Mouse (Mus musculus) midbrain, embryonic 14.5 days (tissue): ENCODE data around the gene Dnajb5. TPM values are rescaled to one million over a fixed set of nuclear protein-coding genes. Genes with fewer than 3 reads are reported as not detected.

Source experiments
- ATAC-seq: fragments of 200-750 bp; cut with Nextera tagmentation; 2 replicates; pipeline ENCODE4 v1.8.0; 2017; ENCODE audit warnings: moderate number of reproducible peaks, moderate library complexity; ENCODE audit not compliant: low FRiP score, low TSS enrichment
- DNase-seq: peaks from one replicate; pipeline ENCODE4 v3.0.0-alpha.2; 2015
- H3K27ac ChIP-seq: fragments of 300-500 bp; sonication (generic); replicated peaks from 2 replicates; pipeline ENCODE4 v1.5.1; 2014; ENCODE audit warnings: mild to moderate bottlenecking, low read depth, low read length, moderate library complexity
- H3K27me3 ChIP-seq: fragments of 300-500 bp; sonication (generic); 2 replicates; pipeline ENCODE4 v1.6.1; 2014; ENCODE audit warnings: low read length, control low read depth, mixed read lengths; ENCODE audit not compliant: control insufficient read depth, insufficient read depth
- H3K36me3 ChIP-seq: fragments of 300-500 bp; sonication (generic); 2 replicates; pipeline ENCODE4 v1.6.1; 2014; ENCODE audit warnings: low read length, control low read depth; ENCODE audit not compliant: control insufficient read depth, insufficient read depth
- H3K4me1 ChIP-seq: fragments of 300-500 bp; sonication (generic); 2 replicates; pipeline ENCODE4 v1.6.1; 2014; ENCODE audit warnings: mild to moderate bottlenecking, antibody characterized with exemption, low read length, control low read depth; ENCODE audit not compliant: control insufficient read depth, insufficient read depth
- H3K4me2 ChIP-seq: fragments of 300-500 bp; sonication (generic); 2 replicates; pipeline ENCODE4 v1.6.1; 2014; ENCODE audit warnings: mild to moderate bottlenecking, low read length, moderate library complexity
- H3K4me3 ChIP-seq: fragments of 300-500 bp; sonication (generic); replicated peaks from 2 replicates; pipeline ENCODE4 v1.5.1; 2014; ENCODE audit warnings: low read depth, low read length
- H3K9ac ChIP-seq: fragments of 300-500 bp; sonication (generic); replicated peaks from 2 replicates; pipeline ENCODE4 v1.6.1; 2014; ENCODE audit warnings: mild to moderate bottlenecking, low read length, moderate library complexity
- H3K9me3 ChIP-seq: fragments of 300-500 bp; sonication (generic); 2 replicates; pipeline ENCODE4 v1.6.1; 2016; ENCODE audit warnings: low read length, control low read depth, mixed read lengths; ENCODE audit not compliant: control insufficient read depth
- WGBS: fragments of 180-500 bp; shearing (Covaris S2); extraction: QIAGEN DNeasy Blood & Tissue Kit; methylation state at CpG from one replicate; pipeline ENCODE4 v1.1.7; 2014; 5-methylcytosine and 5-hydroxymethylcytosine counted together
- polyA plus RNA-seq: library from polyadenylated mRNA; unstranded; fragments of >200 nt; fragmentation: Nextera tagmentation; extraction: Ambion mirVana; gene quantifications from 2 replicates; pipeline ENCODE4 v1.2.1, GENCODE M21; 2014

Dnajb5 gene
- polyA plus RNA-seq, 1 experiment from 2014 or later = 45.0 TPM

- ATAC-seq (no peak), DNase-seq (no peak)
- Histone ChIP-seq H3K9ac (no peak overlapping the region), H3K4me2 (no peak overlapping the region), H3K9me3 (no peaks in the 10 kb centered on the region), H3K27ac (no peak overlapping the region), H3K27me3 (no peaks in the 10 kb centered on the region), H3K36me3 (no peaks in the 10 kb centered on the region), H3K4me1 (no peaks in the 10 kb centered on the region), H3K4me3 (no peak overlapping the region)
- 81% methylated on average over 5 of the region's 5 CpGs for WGBS
Observed at GRCm38 (mm10) chr4:42928209-42928608, 21.4 kb upstream of the Dnajb5 start.

GRCm38 (mm10) chr4:42928952-42929351 is 20.7 kb upstream of the Dnajb5 start:
- Histone ChIP-seq H3K36me3 (no peaks in the 10 kb centered on the region), H3K4me1 (peaks cover 4% of the 10 kb centered on the region; the same call in 1 of the 2 replicates), H3K4me3 (no peak overlapping the region), H3K9me3 (no peaks in the 10 kb centered on the region), H3K9ac (no peak overlapping the region), H3K27ac (no peak overlapping the region), H3K4me2 (no peak overlapping the region), H3K27me3 (no peaks in the 10 kb centered on the region)
- 94% methylated on average over 9 of the region's 9 CpGs for WGBS
- ATAC-seq (no peak), DNase-seq (no peak)

GRCm38 (mm10) chr4:42932229-42932969 is 17.2 kb upstream of the Dnajb5 start:
- WGBS = 68% methylated on average over 8 of the region's 8 CpGs
- Histone ChIP-seq H3K27me3 (no peaks in the 10 kb centered on the region), H3K9me3 (no peaks in the 10 kb centered on the region), H3K9ac (no peak overlapping the region), H3K36me3 (0 out of 2 replicates have a peak, but pooled peaks cover 2% of the 10 kb centered on the region), H3K4me3 (no peak overlapping the region), H3K27ac (no peak overlapping the region), H3K4me1 (peaks cover 4% of the 10 kb centered on the region; the same call in 1 of the 2 replicates), H3K4me2 (no peak overlapping the region)
- ATAC-seq = no peak
- no peak for DNase-seq

DNA sequence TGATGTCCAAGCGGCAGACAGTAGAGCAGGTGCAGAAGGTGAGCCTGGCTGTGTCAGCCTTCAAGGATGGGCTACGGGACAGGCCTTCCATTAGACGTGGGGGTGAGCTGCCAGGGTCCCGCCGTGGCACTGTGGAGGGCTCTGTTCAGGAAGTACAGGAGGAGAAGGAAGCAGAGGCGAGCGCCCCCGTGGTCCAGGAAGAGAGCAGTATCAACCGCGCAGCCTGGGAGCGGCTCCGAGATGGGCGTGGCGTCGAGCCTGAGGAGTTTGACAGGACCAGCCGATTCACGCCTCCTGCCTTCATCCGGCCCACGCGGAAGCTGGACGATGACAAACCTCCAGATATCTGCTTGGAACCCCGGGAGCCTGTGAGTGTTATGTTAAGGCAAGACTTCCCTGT is 16.0 kb upstream of the Dnajb5 start:
- no peak overlapping the region for H3K4me3 ChIP-seq
- no peak overlapping the region for H3K27ac ChIP-seq
- H3K9me3 ChIP-seq = no peaks in the 10 kb centered on the region
- 10% methylated on average over 22 of the region's 22 CpGs for WGBS
- DNase-seq (peak; percentile 71), ATAC-seq (no peak)
- peaks cover 4% of the 10 kb centered on the region; the same call in 1 of the 2 replicates for H3K4me1 ChIP-seq
- H3K27me3 ChIP-seq = no peaks in the 10 kb centered on the region
- peak overlapping the region; percentile 35 for H3K4me2 ChIP-seq
- no peak overlapping the region for H3K9ac ChIP-seq
- peaks cover 8% of the 10 kb centered on the region; the same call in 1 of the 2 replicates for H3K36me3 ChIP-seq

- peaks cover 17% of the 10 kb centered on the region for H3K36me3 ChIP-seq
- no peaks in the 10 kb centered on the region for H3K9me3 ChIP-seq
- WGBS = 61% methylated on average over 7 of the region's 7 CpGs
- H3K4me3 ChIP-seq = no peak overlapping the region
- no peak overlapping the region for H3K4me2 ChIP-seq
- H3K27me3 ChIP-seq = no peaks in the 10 kb centered on the region
- H3K27ac ChIP-seq = no peak overlapping the region
- no peak for DNase-seq
- no peak overlapping the region for H3K9ac ChIP-seq
- no peak for ATAC-seq
- H3K4me1 ChIP-seq = peaks cover 4% of the 10 kb centered on the region
Observed at GRCm38 (mm10) chr4:42941396-42941795, 8.2 kb upstream of the Dnajb5 start.

DNA sequence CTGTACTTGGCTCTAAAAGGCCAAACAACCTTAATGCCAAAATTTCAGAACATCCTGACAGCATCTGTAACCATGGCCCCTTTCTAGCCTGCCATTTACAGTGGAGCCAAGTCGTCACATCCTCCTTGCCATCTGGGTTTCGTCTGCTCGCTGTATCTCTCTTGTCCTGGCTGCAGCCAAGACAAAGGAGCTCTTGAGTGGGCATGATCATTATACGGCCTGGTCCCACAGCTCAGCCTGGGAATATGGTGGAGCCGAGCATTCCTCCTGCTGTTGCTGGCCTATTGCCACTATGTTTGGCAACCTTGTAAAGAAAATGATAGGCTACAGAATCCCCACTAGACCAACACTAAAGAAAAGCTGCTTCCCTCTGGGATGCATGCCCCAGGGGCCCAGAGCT is 6.3 kb upstream of the Dnajb5 start:
- Histone ChIP-seq H3K4me2 (no peak overlapping the region), H3K27ac (no peak overlapping the region; the same call in 1 of the 2 replicates), H3K27me3 (no peaks in the 10 kb centered on the region), H3K4me1 (peaks cover 24% of the 10 kb centered on the region), H3K36me3 (peaks cover 12% of the 10 kb centered on the region), H3K4me3 (no peak overlapping the region), H3K9me3 (no peaks in the 10 kb centered on the region), H3K9ac (no peak overlapping the region)
- ATAC-seq (no peak), DNase-seq (peak; percentile 51)
- WGBS = 66% methylated on average over 5 of the region's 5 CpGs

GRCm38 (mm10) chr4:42944185-42944584 is 5.4 kb upstream of the Dnajb5 start:
- Histone ChIP-seq H3K9ac (no peak overlapping the region), H3K4me3 (no peak overlapping the region), H3K36me3 (peaks cover 10% of the 10 kb centered on the region; the same call in 1 of the 2 replicates), H3K27me3 (no peaks in the 10 kb centered on the region), H3K27ac (no peak overlapping the region), H3K4me1 (peaks cover 32% of the 10 kb centered on the region), H3K9me3 (no peaks in the 10 kb centered on the region), H3K4me2 (no peak overlapping the region)
- 88% methylated on average over 9 of the region's 9 CpGs for WGBS
- ATAC-seq = no peak
- no peak for DNase-seq

DNA sequence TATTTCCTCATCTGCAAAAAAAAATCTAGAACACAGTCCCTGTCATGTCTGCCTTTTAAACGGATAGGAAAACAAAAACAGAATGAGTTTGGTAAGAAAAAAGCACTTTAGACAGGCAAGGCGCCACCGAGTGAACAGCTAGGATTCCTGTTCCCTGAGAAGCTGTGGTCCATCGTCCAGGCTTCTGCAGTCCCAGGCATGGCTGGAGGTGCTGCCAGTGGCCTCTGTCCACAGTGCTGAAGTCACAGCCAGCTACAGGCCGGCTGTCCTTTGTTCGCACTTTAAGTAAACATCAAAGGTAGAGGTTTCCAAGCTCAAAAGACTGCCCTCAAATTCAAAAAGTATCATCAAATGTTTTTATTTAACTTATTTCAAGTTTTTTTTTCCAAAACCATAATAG is 4.6 kb upstream of the Dnajb5 start:
- H3K4me1 ChIP-seq = peaks cover 34% of the 10 kb centered on the region
- H3K27me3 ChIP-seq = no peaks in the 10 kb centered on the region
- H3K27ac ChIP-seq = no peak overlapping the region
- ATAC-seq (no peak), DNase-seq (no peak)
- H3K4me3 ChIP-seq = no peak overlapping the region
- H3K36me3 ChIP-seq = 0 out of 2 replicates have a peak, but pooled peaks cover 5% of the 10 kb centered on the region
- no peak overlapping the region for H3K9ac ChIP-seq
- H3K9me3 ChIP-seq = no peaks in the 10 kb centered on the region
- no peak overlapping the region for H3K4me2 ChIP-seq
- 23% methylated on average over 6 of the region's 6 CpGs for WGBS

DNA sequence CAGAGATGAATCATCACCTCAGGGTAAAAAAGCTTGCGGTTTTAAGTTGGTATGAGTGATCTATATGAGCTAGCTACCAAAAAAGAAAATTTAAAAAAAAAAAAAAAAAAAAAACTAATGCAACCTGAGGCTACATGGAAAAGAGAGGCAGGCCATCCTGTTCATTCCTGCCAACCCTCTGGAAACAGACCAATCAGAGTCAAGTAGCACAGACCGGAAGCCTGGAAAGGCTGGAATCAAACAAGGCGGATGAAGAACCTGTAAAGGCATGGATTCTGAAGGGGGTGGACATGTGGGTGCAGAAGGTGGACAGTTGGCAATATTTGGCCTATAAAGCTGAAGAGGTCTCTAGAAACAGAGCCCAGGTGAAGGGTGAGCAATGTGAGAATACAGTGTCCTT is 4.2 kb upstream of the Dnajb5 start:
- no peak for ATAC-seq

More for the DNA sequence above, 4.2 kb upstream of the Dnajb5 start:
- 89% methylated on average over 3 of the region's 3 CpGs for WGBS
- DNase-seq = no peak
- Histone ChIP-seq H3K4me3 (no peak overlapping the region), H3K4me1 (peaks cover 34% of the 10 kb centered on the region), H3K27ac (no peak overlapping the region), H3K4me2 (no peak overlapping the region), H3K9ac (no peak overlapping the region), H3K27me3 (no peaks in the 10 kb centered on the region), H3K36me3 (0 out of 2 replicates have a peak, but pooled peaks cover 5% of the 10 kb centered on the region), H3K9me3 (no peaks in the 10 kb centered on the region)
